Mouse (Mus musculus): ENCODE data around the gene Gm10840. TPM values are rescaled to one million over a fixed set of nuclear protein-coding genes. Genes with fewer than 3 reads are reported as not detected.

Gm10840 gene
- total and polyA plus RNA-seq, 3 experiments: not detected

DNA sequence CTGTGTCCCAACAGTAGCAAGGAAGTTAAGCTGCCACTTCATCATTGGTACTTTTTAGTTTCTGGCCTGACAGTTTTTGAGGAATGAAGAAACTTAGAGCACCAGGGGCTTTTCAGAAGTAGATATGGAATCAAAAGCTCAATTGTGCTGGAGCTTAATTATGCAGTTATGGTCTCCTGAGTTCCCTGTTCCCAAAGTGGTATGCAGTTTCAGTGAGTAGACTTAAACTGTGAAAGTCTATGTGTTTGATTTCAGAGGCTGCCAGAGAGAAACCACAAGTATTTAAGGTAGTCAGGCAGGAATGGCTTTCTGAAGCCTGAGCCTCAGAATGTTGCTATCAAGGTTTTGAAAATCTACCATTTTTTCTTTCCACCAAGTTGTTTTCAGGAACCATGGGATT lies 49.0 kb upstream of the Gm10840 start:
- Histone ChIP-seq H3K4me1 (ENCODE audit: control insufficient read depth in 1 of 2, insufficient read depth in 2 of 2) (peaks cover 0 to 26% of the 10 kb centered on the region in 2 experiments; a peak in 2 of 4 replicates), H3K27me3 (replicated peaks) (no peaks in the 10 kb centered on the region), H3K4me3 (replicated peaks in 1 of 3; ENCODE audit: low read depth in 2 of 3, low read length in 2 of 3, poor library complexity in 1 of 3) (no peak overlapping the region), H3K9ac (ENCODE audit: insufficient read depth, low read depth) (no peak overlapping the region), H3K4me2 (ENCODE audit: insufficient read depth, low read depth, poor library complexity, severe bottlenecking) (no peak overlapping the region), H3K36me3 (replicated peaks in 1 of 2; ENCODE audit: control insufficient read depth in 1 of 2, insufficient read depth in 1 of 2, low read length in 1 of 2) (peaks cover 17 to 42% of the 10 kb centered on the region in 2 experiments), H3K27ac (ENCODE audit: insufficient read depth, low read depth) (no peak overlapping the region), H3K9me3 (replicated peaks; ENCODE audit: low read length) (no peaks in the 10 kb centered on the region), H3K79me2 (replicated peaks; ENCODE audit: control insufficient read depth, extremely low read depth, insufficient read depth, poor library complexity, severe bottlenecking) (peaks cover 5% of the 10 kb centered on the region; the same call in 1 of the 2 replicates)
- dilution Hi-C loops (cut with MboI; ENCODE audit: extremely low pct_ligation_motif_present, extremely low pct_unique_long_range_greater_than_20kb, low sequenced_read_pairs): no loop called here
- TF ChIP-seq NELFE (IDR thresholded peaks at IDR 0.05; ENCODE audit: low read depth, low read length) (no peak), MAZ (IDR thresholded peaks at IDR 0.05; ENCODE audit: low read depth, low read length) (no peak), CTCF (conservative IDR thresholded peaks at IDR 0.05 in 1 of 2, IDR thresholded peaks at IDR 0.05 in 1 of 2; ENCODE audit: low read depth in 2 of 2, low read length in 2 of 2) (no peak), JUND (conservative IDR thresholded peaks at IDR 0.05; ENCODE audit: low read depth, low read length) (no peak)
- no peak for DNase-seq (ENCODE audit: extremely low read depth)
- in situ Hi-C loops (cut with MboI; ENCODE audit: low pct_ligation_motif_present, low pct_unique_long_range_greater_than_20kb, low sequenced_read_pairs): no loop called here

DNA sequence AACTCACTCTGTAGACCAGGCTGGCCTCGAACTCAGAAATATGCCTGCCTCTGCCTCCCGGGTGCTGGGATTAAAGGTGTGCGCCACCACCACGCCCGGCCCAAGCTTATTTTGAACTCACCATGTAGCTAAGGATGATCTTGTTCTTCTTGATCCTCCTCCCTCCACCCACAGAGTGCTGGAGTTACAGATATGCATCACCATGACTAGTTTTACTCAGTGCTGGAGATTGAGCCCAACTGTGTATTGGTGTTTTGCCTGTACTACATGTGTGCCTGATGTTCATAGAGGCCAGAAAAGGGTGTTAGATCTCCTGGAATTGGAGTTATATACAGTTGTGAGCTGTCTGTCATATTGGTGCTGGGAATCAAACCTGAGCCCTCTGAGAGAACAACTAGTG lies 38.4 kb upstream of the Gm10840 start:
- dilution Hi-C loops (cut with MboI; ENCODE audit: extremely low pct_ligation_motif_present, extremely low pct_unique_long_range_greater_than_20kb, low sequenced_read_pairs) (no loop called here), in situ Hi-C loops (cut with MboI; ENCODE audit: low pct_ligation_motif_present, low pct_unique_long_range_greater_than_20kb, low sequenced_read_pairs) (no loop called here)
- peaks cover 39 to 66% of the 10 kb centered on the region in 2 experiments for H3K36me3 ChIP-seq (replicated peaks in 1 of 2; ENCODE audit: control insufficient read depth in 1 of 2, insufficient read depth in 1 of 2, low read length in 1 of 2)
- TF ChIP-seq SIN3A (IDR thresholded peaks at IDR 0.05; ENCODE audit: low read length) (no peak), ZKSCAN1 (IDR thresholded peaks at IDR 0.05; ENCODE audit: borderline replicate concordance, low read depth, low read length) (no peak), ETS1 (conservative IDR thresholded peaks at IDR 0.05; ENCODE audit: low read depth, low read length) (no peak)
- no peak overlapping the region for H3K4me3 ChIP-seq (replicated peaks in 1 of 3; ENCODE audit: low read depth in 2 of 3, low read length in 2 of 3, poor library complexity in 1 of 3)
- H3K9ac ChIP-seq (ENCODE audit: insufficient read depth, low read depth): 0 out of 2 replicates have a peak overlapping the region, but pooled peaks have one; percentile 31
- no peaks in the 10 kb centered on the region for H3K9me3 ChIP-seq (replicated peaks; ENCODE audit: low read length)
- H3K4me2 ChIP-seq (ENCODE audit: insufficient read depth, low read depth, poor library complexity, severe bottlenecking): peak overlapping the region; percentile 34; the same call in 1 of the 2 replicates
- H3K4me1 ChIP-seq (ENCODE audit: control insufficient read depth in 1 of 2, insufficient read depth in 2 of 2): peaks cover 13 to 50% of the 10 kb centered on the region in 2 experiments
- H3K27me3 ChIP-seq (replicated peaks): no peaks in the 10 kb centered on the region
- no peak for DNase-seq (ENCODE audit: extremely low read depth)
- H3K79me2 ChIP-seq (replicated peaks; ENCODE audit: control insufficient read depth, extremely low read depth, insufficient read depth, poor library complexity, severe bottlenecking): no peaks in the 10 kb centered on the region; the same call in 1 of the 2 replicates
- H3K27ac ChIP-seq (ENCODE audit: insufficient read depth, low read depth): peak overlapping the region; percentile 31; the same call in 1 of the 2 replicates

- dilution Hi-C loops (cut with MboI; ENCODE audit: extremely low pct_ligation_motif_present, extremely low pct_unique_long_range_greater_than_20kb, low sequenced_read_pairs) (no loop called here), in situ Hi-C loops (cut with MboI; ENCODE audit: low pct_ligation_motif_present, low pct_unique_long_range_greater_than_20kb, low sequenced_read_pairs) (no loop called here)
- peak overlapping the region; percentile 58; the same call in 1 of the 2 replicates for H3K27ac ChIP-seq (ENCODE audit: insufficient read depth, low read depth)
- TF ChIP-seq POLR2A (IDR thresholded peaks at IDR 0.05; ENCODE audit: low read depth, low read length): no peak
- peak; percentile 69 for TF ChIP-seq ELF1 (IDR thresholded peaks at IDR 0.05; ENCODE audit: low read depth, low read length)
- TF ChIP-seq CHD1 (IDR thresholded peaks at IDR 0.05; ENCODE audit: low read depth, low read length): 0 out of 2 replicates have a peak, but pooled peaks have one; percentile 48
- peak; percentile 58; the same call in 1 of the 2 replicates for TF ChIP-seq SIN3A (IDR thresholded peaks at IDR 0.05; ENCODE audit: low read length)
- TF ChIP-seq ETS1 (conservative IDR thresholded peaks at IDR 0.05; ENCODE audit: low read depth, low read length): peak; percentile 14; the same call in 1 of the 2 replicates
- TF ChIP-seq MAX (IDR thresholded peaks at IDR 0.05; ENCODE audit: low read length): 0 out of 2 replicates have a peak, but pooled peaks have one; percentile 15
- TF ChIP-seq MXI1 (IDR thresholded peaks at IDR 0.05; ENCODE audit: low read depth, low read length): no peak
- no peak for TF ChIP-seq E2F4 (IDR thresholded peaks at IDR 0.05; ENCODE audit: insufficient replicate concordance, low read depth, low read length)
- TF ChIP-seq IRF4 (IDR thresholded peaks at IDR 0.05; ENCODE audit: low read depth, low read length): peak; percentile 45; the same call in 1 of the 2 replicates
- peak; percentile 71; the same call in 1 of the 2 replicates for TF ChIP-seq EP300 (IDR thresholded peaks at IDR 0.05; ENCODE audit: low read length)
- 0 out of 2 replicates have a peak, but pooled peaks have one; percentile 7 for TF ChIP-seq TCF12 (IDR thresholded peaks at IDR 0.05; ENCODE audit: low read depth, low read length)
- TF ChIP-seq CTCF (conservative IDR thresholded peaks at IDR 0.05 in 1 of 2, IDR thresholded peaks at IDR 0.05 in 1 of 2; ENCODE audit: low read depth in 2 of 2, low read length in 2 of 2): no peak
- no peak overlapping the region for H3K4me3 ChIP-seq (replicated peaks in 1 of 3; ENCODE audit: low read depth in 2 of 3, low read length in 2 of 3, poor library complexity in 1 of 3)
- no peaks in the 10 kb centered on the region for H3K27me3 ChIP-seq (replicated peaks)
- H3K4me2 ChIP-seq (ENCODE audit: insufficient read depth, low read depth, poor library complexity, severe bottlenecking): peak overlapping the region; percentile 34
- no peaks in the 10 kb centered on the region for H3K79me2 ChIP-seq (replicated peaks; ENCODE audit: control insufficient read depth, extremely low read depth, insufficient read depth, poor library complexity, severe bottlenecking)
- H3K36me3 ChIP-seq (replicated peaks in 1 of 2; ENCODE audit: control insufficient read depth in 1 of 2, insufficient read depth in 1 of 2, low read length in 1 of 2): peaks cover 35 to 61% of the 10 kb centered on the region in 2 experiments
- H3K9me3 ChIP-seq (replicated peaks; ENCODE audit: low read length): no peaks in the 10 kb centered on the region
- H3K4me1 ChIP-seq (ENCODE audit: control insufficient read depth in 1 of 2, insufficient read depth in 2 of 2): peaks cover 13 to 50% of the 10 kb centered on the region in 2 experiments
- H3K9ac ChIP-seq (ENCODE audit: insufficient read depth, low read depth): 0 out of 2 replicates have a peak overlapping the region, but pooled peaks have one; percentile 31
- DNase-seq (ENCODE audit: extremely low read depth): peak; percentile 74
Observed at GRCm38 (mm10) chr11:106122736-106123135, 37.9 kb upstream of the Gm10840 start.
